Mouse (Mus musculus) G1E (cell line): ENCODE data around the gene Igsf10.

Experiments
- CTCF ChIP-seq: IDR thresholded peaks from 2 replicates; pipeline ENCODE4 v1.5.1; 2012; ENCODE audit warnings: low read depth, low read length, inconsistent platforms, mixed read lengths
- GATA1 ChIP-seq: IDR thresholded peaks from 2 replicates; pipeline ENCODE4 v1.6.1; 2012; ENCODE audit warnings: borderline replicate concordance, low read length, inconsistent platforms, mixed read lengths
- GATA2 ChIP-seq: IDR thresholded peaks from 2 replicates; pipeline ENCODE4 v1.6.1; 2012; ENCODE audit warnings: low read depth, low read length, inconsistent platforms, borderline replicate concordance
- POLR2AphosphoS5 ChIP-seq: IDR thresholded peaks from 2 replicates; pipeline ENCODE4 v1.6.1; 2012; ENCODE audit warnings: low read depth, low read length, inconsistent platforms; ENCODE audit not compliant: insufficient replicate concordance

DNA sequence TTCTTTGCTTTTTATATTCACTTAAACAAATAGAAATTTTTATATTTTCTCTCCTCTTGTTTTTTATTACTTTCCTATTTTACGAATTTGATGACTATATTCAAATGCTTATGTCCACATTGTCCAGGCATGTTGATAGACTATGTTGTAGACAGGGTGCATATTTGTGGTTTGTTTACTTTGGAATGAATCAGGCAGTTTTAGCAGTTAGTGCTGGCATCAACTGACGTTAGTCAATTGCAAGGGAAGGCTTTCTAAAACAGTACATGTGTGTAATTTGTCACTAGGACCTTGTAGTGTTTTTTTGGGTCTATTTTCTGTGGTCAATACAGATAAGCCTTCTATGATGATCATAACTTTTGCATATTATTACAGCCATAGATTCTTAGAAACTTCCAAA, 53.6 kb downstream of the Igsf10 start:
- TF ChIP-seq CTCF (no peak), GATA1 (no peak), GATA2 (no peak), POLR2AphosphoS5 (no peak)
